Mouse (Mus musculus) kidney, embryonic 16.5 days (tissue): ENCODE data around the gene Naa40. TPM values are rescaled to one million over a fixed set of nuclear protein-coding genes. Genes with fewer than 3 reads are reported as not detected.

Experiments
- ATAC-seq: fragments of 200-750 bp; cut with Nextera tagmentation; 2 replicates; pipeline ENCODE4 v1.8.0; 2017; ENCODE audit warnings: moderate TSS enrichment; ENCODE audit not compliant: low FRiP score, low TSS enrichment
- H3K27ac ChIP-seq: fragments of 300-500 bp; sonication (generic); 2 replicates; pipeline ENCODE4 v1.5.1; 2014; ENCODE audit warnings: low read length
- H3K27me3 ChIP-seq: fragments of 300-500 bp; sonication (generic); 2 replicates; pipeline ENCODE4 v1.6.1; 2014; ENCODE audit warnings: low read length, control low read depth, mixed read lengths; ENCODE audit not compliant: insufficient read depth
- H3K36me3 ChIP-seq: fragments of 300-500 bp; sonication (generic); 2 replicates; pipeline ENCODE4 v1.6.1; 2014; ENCODE audit warnings: low read length, control low read depth, mixed read lengths; ENCODE audit not compliant: insufficient read depth
- H3K4me1 ChIP-seq: fragments of 300-500 bp; sonication (generic); 2 replicates; pipeline ENCODE4 v1.6.1; 2014; ENCODE audit warnings: low read length, control low read depth, mixed read lengths; ENCODE audit not compliant: insufficient read depth
- H3K4me2 ChIP-seq: fragments of 300-500 bp; sonication (generic); replicated peaks from 2 replicates; pipeline ENCODE4 v1.6.1; 2014; ENCODE audit warnings: low read depth, low read length
- H3K4me3 ChIP-seq: fragments of 300-500 bp; sonication (generic); 2 replicates; pipeline ENCODE4 v1.5.1; 2014; ENCODE audit warnings: mild to moderate bottlenecking, low read length
- H3K9ac ChIP-seq: fragments of 300-500 bp; sonication (generic); replicated peaks from 2 replicates; pipeline ENCODE4 v1.6.1; 2014; ENCODE audit warnings: low read length
- H3K9me3 ChIP-seq: fragments of 300-500 bp; sonication (generic); 2 replicates; pipeline ENCODE4 v1.6.1; 2016; ENCODE audit warnings: low read length, control low read depth
- WGBS: fragments of 180-500 bp; shearing (Covaris S2); extraction: QIAGEN DNeasy Blood & Tissue Kit; methylation state at CpG from one replicate; pipeline ENCODE4 v1.1.7; 2014; 5-methylcytosine and 5-hydroxymethylcytosine counted together
- polyA plus RNA-seq: library from polyadenylated mRNA; unstranded; fragments of >200 nt; fragmentation: Nextera tagmentation; extraction: Ambion mirVana; gene quantifications from 2 replicates; pipeline ENCODE4 v1.2.1, GENCODE M21; 2015

Gene Naa40
- polyA plus RNA-seq, 1 experiment from 2014 or later: 81.4 TPM

DNA sequence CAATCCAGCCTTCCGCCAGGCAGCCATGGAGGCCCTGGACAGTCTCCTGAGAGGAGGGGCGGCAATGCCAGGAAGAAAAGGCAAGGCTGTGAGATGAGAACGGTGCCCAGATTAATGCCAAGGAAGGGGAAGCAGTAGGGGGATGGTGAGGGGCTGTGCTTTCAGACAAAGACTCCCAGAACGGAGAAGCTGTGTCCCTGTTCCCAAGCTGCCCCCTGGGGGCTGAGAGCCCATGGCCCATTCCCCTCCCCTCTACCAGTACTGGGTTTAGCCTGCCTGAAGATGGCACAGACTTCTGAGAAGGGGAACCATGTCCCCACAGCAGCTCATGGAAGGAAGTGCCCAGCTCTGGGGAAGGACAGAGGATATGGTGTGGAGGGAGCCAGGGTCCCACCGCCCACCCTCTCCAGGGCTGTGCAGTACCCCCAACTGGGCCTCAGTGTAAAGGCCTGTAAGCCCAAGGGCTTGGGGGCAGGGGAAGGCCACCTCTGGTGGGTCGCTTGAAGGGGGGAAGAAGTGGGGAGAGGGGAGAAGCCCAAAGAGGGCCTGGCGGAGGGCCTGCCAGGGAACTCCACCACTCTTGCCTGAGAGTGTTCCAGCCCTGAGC, 35.2 kb upstream of the Naa40 start:
- no peak overlapping the region for H3K9ac ChIP-seq
- no peaks in the 10 kb centered on the region for H3K9me3 ChIP-seq
- no peak; the same call in 1 of the 2 replicates for ATAC-seq
- H3K27ac ChIP-seq: no peak overlapping the region
- no peaks in the 10 kb centered on the region for H3K27me3 ChIP-seq
- H3K4me2 ChIP-seq: no peak overlapping the region
- H3K4me3 ChIP-seq: no peak overlapping the region
- H3K36me3 ChIP-seq: peaks cover 50% of the 10 kb centered on the region
- H3K4me1 ChIP-seq: peaks cover 10% of the 10 kb centered on the region; the same call in 1 of the 2 replicates
- WGBS: 58% methylated on average over 7 of the region's 7 CpGs

DNA sequence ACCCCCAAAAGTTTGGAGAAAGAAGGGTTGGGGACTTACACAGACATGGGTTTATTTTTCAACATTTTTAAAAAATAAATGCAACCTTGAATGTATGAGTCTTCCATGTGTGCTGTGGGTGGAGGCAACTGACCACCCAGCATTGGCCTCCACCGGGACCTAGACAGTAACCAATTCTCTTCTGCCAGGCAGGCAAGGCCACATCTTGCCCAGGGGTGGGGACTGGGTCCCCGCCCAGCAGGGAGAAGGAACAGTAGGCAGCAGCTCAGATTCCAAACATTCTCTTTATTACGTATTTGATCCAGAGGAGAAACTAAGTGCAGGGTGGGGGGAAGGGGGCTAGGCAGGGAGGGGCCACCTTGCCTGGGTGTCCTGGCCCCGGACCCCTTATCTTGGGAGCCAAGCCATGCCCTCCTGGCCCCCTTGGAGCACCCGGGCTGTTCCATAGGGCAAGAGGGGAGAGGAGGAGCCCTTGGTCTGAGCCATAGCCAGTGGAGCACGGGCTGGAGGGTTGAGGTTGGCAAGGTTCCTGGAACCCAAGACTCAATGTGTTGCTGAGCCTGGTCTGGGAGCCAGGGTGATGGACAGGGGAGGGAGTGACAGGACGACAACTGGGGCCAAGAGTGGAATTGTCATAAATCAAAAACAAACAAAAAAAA, 34.3 kb upstream of the Naa40 start:
- 41% methylated on average over 7 of the region's 7 CpGs for WGBS
- peaks cover 46% of the 10 kb centered on the region for H3K36me3 ChIP-seq
- H3K9me3 ChIP-seq: no peaks in the 10 kb centered on the region
- no peak overlapping the region for H3K4me2 ChIP-seq
- H3K4me1 ChIP-seq: peaks cover 10% of the 10 kb centered on the region; the same call in 1 of the 2 replicates
- no peak for ATAC-seq
- no peak overlapping the region for H3K27ac ChIP-seq
- H3K4me3 ChIP-seq: no peak overlapping the region
- no peak overlapping the region for H3K9ac ChIP-seq
- no peaks in the 10 kb centered on the region for H3K27me3 ChIP-seq

DNA sequence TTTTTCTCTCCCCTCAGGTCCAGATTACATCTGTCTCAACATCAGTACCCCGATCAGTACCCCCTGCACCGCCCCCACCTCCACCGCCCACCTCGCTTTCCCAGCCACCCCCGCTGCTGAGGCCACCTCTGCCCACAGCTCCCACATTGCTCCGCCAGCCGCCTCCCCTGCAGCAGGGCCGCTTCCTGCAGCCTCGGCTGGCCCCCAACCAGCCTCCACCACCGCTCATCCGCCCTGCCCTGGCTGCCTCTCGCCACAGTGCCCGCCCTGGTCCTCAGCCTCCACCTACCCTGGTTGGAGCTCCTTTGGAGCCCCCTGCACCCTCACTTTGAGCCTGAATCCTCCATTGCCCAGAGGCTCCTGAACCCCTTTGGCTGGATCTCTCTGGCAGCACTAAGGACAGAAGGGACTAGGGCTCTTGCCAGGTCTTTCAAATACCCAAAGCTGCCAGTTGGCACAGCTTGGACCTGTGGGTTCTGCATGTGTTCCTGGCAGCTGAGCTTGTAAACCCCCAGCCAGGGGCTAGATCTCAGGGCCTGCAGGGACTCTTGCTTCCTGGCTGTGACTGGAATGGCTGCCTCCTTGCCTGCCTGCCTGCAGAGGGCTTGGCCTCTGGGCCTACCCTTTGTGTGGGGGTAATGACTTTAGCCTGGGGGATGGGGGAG, 33.5 kb upstream of the Naa40 start:
- 67% methylated on average over 11 of the region's 13 CpGs for WGBS
- no peak overlapping the region for H3K9ac ChIP-seq

DNA sequence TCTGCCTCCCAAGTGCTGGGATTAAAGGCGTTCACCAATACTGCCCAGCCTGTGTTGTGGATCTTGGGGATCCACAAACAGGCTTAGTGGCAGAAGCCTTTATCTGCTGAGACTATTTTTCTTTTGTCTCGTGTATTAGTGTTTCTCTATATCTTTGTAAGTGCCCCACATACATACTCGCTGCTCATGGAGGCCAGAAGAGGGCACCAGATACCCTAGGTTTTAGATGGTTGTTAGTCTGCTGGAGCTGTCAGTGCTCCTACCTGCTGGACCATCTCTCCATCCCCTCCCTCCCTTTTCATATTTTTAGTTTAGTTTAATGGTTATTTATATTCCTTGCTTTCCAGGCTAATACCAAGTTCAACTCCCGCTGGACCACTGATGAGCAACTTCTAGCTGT, 32.5 kb upstream of the Naa40 start:
- no peaks in the 10 kb centered on the region for H3K9me3 ChIP-seq
- ATAC-seq: no peak
- H3K9ac ChIP-seq: no peak overlapping the region
- H3K27ac ChIP-seq: no peak overlapping the region
- peaks cover 20% of the 10 kb centered on the region for H3K4me1 ChIP-seq
- H3K4me3 ChIP-seq: no peak overlapping the region
- H3K4me2 ChIP-seq: no peak overlapping the region
- H3K36me3 ChIP-seq: peaks cover 41% of the 10 kb centered on the region
- 97% methylated on average over 4 of the region's 4 CpGs for WGBS
- no peaks in the 10 kb centered on the region for H3K27me3 ChIP-seq

More for the DNA sequence above, 33.5 kb upstream of the Naa40 start:
- Histone ChIP-seq H3K36me3 (peaks cover 46% of the 10 kb centered on the region), H3K4me3 (no peak overlapping the region), H3K9me3 (no peaks in the 10 kb centered on the region), H3K27me3 (no peaks in the 10 kb centered on the region), H3K27ac (no peak overlapping the region), H3K4me1 (peaks cover 17% of the 10 kb centered on the region), H3K4me2 (no peak overlapping the region)
- ATAC-seq: no peak

DNA sequence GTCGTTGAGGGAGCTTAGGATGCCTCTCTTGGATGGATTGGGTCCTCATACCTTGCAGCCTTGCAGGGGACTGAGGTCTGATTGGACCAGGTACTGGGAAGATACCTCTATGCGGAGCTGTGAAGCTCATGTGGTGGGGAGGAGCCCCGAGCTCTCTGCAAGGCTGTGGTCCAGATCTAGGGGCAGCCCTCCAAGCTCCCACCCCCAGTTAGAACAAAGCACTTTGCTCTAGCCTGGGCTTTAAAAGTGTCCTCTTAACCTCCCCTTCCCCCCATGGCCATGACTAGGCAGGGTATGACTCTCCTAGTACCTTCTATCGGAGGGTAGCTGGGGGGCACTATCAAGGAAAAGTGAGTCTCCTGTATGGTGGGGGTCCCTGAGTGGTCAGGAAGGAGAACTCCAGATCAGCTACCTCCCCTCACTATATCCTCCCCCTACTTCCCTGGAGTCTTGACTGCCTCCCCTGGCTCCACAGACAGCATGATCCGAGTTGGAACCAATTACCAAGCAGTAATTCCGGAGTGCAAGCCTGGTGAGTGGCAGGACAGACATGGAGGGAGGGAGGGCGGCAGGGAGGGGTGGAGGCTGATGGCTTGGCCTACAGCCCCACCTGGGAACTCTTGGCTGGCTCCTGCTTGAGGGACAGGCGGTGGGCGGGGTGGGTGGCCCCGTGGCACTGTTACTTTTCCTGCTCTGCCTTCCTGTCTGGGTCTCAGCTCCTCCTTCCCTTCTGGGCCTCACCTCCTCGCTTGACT, 28.5 kb upstream of the Naa40 start:
- Histone ChIP-seq H3K36me3 (peaks cover 21% of the 10 kb centered on the region), H3K4me1 (peaks cover 48% of the 10 kb centered on the region)

DNA sequence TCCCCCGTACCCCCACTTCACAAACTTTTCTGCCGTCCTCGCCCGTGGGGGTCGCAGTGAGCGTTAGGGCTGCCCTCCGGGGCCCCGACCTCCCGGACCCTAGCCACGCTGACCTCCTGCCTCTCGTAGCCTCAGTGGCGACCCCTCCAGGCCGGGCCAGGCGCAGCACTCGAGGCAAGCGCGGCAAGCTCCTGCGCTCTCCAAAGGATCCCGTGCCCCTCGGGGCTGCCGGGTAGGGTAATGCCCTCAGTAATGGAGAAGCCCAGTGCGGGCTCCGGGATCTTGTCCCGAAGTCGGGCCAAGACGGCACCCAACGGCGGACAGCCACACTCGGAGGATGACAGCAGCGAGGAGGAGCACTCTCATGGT, 27.7 kb upstream of the Naa40 start:
- Histone ChIP-seq H3K27me3 (no peaks in the 10 kb centered on the region), H3K4me2 (peak overlapping the region; percentile 96), H3K9me3 (no peaks in the 10 kb centered on the region), H3K36me3 (peaks cover 15% of the 10 kb centered on the region), H3K9ac (peak overlapping the region; percentile 92), H3K4me3 (peak overlapping the region; percentile 73), H3K27ac (peak overlapping the region; percentile 86; the same call in 1 of the 2 replicates), H3K4me1 (peaks cover 49% of the 10 kb centered on the region)
- WGBS: under 1% methylated on average over 30 of the region's 30 CpGs
- ATAC-seq: peak; percentile 28; the same call in 1 of the 2 replicates

More for the DNA sequence above, 28.5 kb upstream of the Naa40 start:
- 11% methylated on average over 11 of the region's 11 CpGs for WGBS
- Histone ChIP-seq H3K9me3 (no peaks in the 10 kb centered on the region), H3K9ac (peak overlapping the region; percentile 92), H3K4me2 (peak overlapping the region; percentile 96), H3K4me3 (peak overlapping the region; percentile 73), H3K27me3 (no peaks in the 10 kb centered on the region), H3K27ac (no peak overlapping the region)
- no peak for ATAC-seq

DNA sequence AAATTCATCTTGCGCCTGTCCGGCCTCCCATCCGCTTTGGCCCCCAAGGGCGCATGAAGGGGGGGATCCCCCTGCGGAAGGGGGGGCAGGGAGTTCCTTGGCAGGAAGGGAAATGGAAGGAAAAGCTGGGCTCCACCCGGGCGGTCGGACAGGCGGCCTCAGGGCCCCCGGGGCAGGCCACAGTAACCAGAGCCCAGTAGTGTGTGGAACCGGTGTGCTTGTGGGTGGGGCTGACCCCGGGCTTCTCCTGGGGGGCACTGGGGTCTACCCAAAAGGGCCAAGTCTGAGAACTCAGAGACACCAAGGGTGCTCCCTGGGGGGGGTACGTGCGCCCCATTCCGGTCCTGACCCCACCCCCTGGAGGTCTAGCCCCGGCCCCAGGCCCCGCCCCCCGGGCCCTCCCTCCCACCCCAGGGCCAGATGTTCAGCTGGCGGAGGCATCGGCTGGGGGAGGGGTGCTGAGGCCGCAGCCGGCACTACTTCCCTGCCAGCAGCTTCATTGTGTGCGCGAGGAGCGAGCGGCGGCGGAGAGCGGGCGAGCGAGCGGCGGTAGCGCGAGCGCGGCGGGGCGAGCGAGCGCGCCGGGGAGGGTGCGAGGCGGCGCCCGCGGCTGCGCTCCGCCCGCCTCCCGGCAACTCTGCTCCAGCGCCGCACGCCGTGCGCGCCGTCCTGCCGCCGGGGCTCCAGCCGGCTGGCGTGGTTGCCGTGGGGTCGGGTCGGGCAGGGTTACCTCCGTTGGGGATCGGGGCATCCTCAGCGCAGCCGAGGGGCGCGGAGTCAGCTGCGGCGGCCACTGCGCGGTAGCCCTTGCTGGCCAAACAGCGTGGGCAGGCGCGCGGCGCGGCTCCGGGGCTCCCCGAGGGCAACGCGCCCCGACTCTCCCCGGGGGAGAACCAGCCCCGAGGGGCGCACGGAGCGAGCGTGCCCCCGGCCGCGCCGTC, 27.1 kb upstream of the Naa40 start:
- Histone ChIP-seq H3K9ac (peak overlapping the region; percentile 92), H3K4me2 (peak overlapping the region; percentile 96), H3K9me3 (no peaks in the 10 kb centered on the region), H3K27me3 (no peaks in the 10 kb centered on the region), H3K4me3 (peak overlapping the region; percentile 73), H3K27ac (peak overlapping the region; percentile 86), H3K36me3 (peaks cover 8% of the 10 kb centered on the region), H3K4me1 (peaks cover 49% of the 10 kb centered on the region)
- 1% methylated on average over 62 of the region's 97 CpGs for WGBS
- peak; percentile 58; the same call in 1 of the 2 replicates for ATAC-seq

DNA sequence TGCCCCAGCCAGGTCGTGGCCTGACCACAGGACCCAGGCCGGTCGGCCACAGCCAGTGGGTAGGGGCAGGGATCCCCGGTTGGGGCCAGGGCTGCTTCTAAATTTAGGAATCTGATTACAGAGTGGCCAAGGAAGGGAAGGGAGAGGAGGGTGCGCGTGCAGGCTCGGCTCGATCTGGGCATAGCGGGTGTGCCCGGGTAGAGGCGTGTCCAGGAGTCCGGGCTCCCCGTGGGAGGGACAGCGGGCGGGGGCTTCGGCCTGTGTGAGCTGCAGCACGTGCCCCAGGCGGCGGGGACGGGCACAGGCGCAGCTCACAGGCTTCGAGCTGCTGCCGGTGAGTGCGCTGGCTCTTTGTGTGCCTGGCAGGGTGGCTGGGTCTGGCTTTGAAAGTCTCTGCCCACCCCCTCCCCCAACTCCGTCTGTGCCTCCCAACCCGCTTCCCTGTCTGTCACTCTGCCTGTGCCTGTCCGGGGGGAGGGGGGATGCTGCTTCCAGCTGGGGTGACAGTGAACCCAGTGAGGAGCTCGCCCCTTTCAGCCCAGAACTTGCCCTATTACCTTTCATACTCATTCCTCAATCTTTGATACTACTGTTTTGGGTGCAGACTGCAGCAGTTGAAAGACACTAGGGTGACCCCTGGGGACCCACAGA, 26.2 kb upstream of the Naa40 start, which contains the start of gene Rcor2:
Rcor2 (plus strand) TSS at position 235 of the 651 bp plus-strand sequence.
- Histone ChIP-seq H3K9ac (peak within 1 kb of the TSS; percentile 92), H3K4me2 (peak within 1 kb of the TSS; percentile 96), H3K4me3 (peak within 1 kb of the TSS; percentile 73), H3K9me3 (no peaks in the 10 kb centered on the region), H3K27me3 (no peaks in the 10 kb centered on the region), H3K27ac (peak within 1 kb of the TSS; percentile 86), H3K36me3 (peaks cover 5% of the 10 kb centered on the region), H3K4me1 (peaks cover 49% of the 10 kb centered on the region)
- ATAC-seq: peak; percentile 37
- 5% methylated on average over 27 of the region's 28 CpGs for whole genome bisulfite sequencing
